Mouse (Mus musculus) layer of hippocampus, postnatal 10 days (tissue): Measurements from ENCODE around the gene Ptpn9. TPM values are rescaled to one million over a fixed set of nuclear protein-coding genes. Genes with fewer than 3 reads are reported as not detected.

Experiments used
- total RNA-seq, 2 experiments: library from RNA; stranded (reverse); gene quantifications; 2 replicates each; pipeline ENCODE4 v1.2.3; 2021

Gene Ptpn9
- total RNA-seq, 2 experiments from 2014 or later: 35.3 TPM

Other genes starting within 250 kb of the Ptpn9 start
- 100 to 1,000 TPM; 285 to 307 TPM for gene Lingo1, start 198.5 kb upstream of the Ptpn9 start, total RNA-seq
- gene Odf3l1, start 130.2 kb upstream of the Ptpn9 start, total RNA-seq: under 1 TPM in 1 of 2 experiments, not detected in 1; 0.34 TPM
- gene Cspg4, start 129.9 kb upstream of the Ptpn9 start, total RNA-seq: 10 to 100 TPM; 37.0 to 37.5 TPM
- gene Snx33, start 66.6 kb upstream of the Ptpn9 start, total RNA-seq: 1 to 10 TPM; 4.8 to 5.3 TPM
- gene Imp3, start 57.4 kb upstream of the Ptpn9 start, total RNA-seq: 10 to 100 TPM; 50.6 to 51.6 TPM
- gene Snupn, start 44.0 kb upstream of the Ptpn9 start, total RNA-seq: 10 to 100 TPM; 18.6 to 18.7 TPM
- gene Sin3a, start 77.1 kb downstream of the Ptpn9 start, total RNA-seq: 10 to 100 TPM; 36.2 to 36.4 TPM
- gene Man2c1, start 135.8 kb downstream of the Ptpn9 start, total RNA-seq: 100 to 1,000 TPM; 138 to 140 TPM
- gene Neil1, start 153.4 kb downstream of the Ptpn9 start, total RNA-seq: 1 to 10 TPM; 7.8 to 8.1 TPM
- gene Commd4, start 163.4 kb downstream of the Ptpn9 start, total RNA-seq: 10 to 100 TPM; 77.8 to 98.0 TPM
- gene Trcg1, start 241.6 kb downstream of the Ptpn9 start, total RNA-seq: not detected